Mouse (Mus musculus): ENCODE data around the gene S100a13.

DNA sequence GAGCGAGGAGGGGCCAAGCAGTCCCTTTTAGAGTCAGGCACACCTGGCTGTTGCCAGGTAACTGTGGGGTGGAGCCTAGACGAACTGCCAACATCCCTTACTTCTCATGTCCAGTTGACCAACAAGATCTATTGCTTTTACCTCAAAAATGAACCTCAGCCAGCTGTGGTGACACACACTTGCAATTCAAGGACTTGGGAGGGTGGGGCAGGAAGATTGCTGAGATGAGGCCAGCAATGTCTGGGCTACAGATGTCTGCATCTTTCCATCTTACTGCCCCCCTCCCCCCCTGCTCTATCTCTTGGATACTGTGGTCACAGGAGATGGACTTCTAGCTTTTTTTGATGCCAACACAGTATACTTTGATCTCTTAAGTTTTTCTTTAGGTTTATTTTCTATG lies 38.0 kb downstream of the S100a13 start:
- no peak for TF ChIP-seq CTCF (IDR thresholded peaks at IDR 0.05; ENCODE audit: extremely low read depth, insufficient read depth, low read length)
- no peak for TF ChIP-seq POLR2A (IDR thresholded peaks at IDR 0.05; ENCODE audit: extremely low read depth, insufficient read depth, low read length)
